Mouse (Mus musculus): ENCODE data around the gene Gm11756.
"Not testable (repeated sequence)": the region's sequence is repeated elsewhere in the genome, so short reads cannot be mapped to it uniquely, and the experiment has no call there.

The Gm11756 gene

GRCm38 (mm10) chr4:73920660-73921059 is at the start of gene Gm11756:
Gm11756 (minus strand) TSS chr4:73920760.
- not testable (repeated sequence) for DNase-seq (ENCODE audit: low read depth, low spot score)

DNA sequence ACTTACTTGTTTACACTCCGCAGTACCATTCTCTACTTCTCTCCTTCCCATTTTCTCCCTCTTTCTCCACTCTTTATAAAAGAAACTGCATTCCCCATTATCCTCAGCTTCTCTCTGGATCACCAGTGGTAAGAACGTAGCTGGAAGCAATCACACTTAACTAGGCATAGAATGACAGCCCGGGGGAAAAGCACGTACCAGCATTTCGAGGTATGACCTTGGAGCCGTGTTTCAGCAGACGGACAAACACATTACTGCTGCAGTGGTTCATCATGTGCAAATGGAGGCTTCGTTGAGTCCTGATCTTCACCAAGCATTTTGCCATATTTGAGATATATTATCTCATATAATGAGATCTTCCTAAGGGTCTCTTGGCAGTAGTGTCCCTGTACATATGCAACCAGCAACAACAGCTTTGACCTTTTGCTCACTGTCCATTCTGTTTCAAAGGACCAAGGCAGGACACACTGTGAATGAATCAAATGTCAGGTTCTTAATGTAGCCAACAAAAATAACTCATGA is 29.9 kb upstream of the Gm11756 start, which contains the start of gene 2310002L09Rik:
2310002L09Rik (minus strand) TSS at position 472 of the 522 bp plus-strand sequence.
- no peak for DNase-seq (ENCODE audit: low read depth, low spot score)

DNA sequence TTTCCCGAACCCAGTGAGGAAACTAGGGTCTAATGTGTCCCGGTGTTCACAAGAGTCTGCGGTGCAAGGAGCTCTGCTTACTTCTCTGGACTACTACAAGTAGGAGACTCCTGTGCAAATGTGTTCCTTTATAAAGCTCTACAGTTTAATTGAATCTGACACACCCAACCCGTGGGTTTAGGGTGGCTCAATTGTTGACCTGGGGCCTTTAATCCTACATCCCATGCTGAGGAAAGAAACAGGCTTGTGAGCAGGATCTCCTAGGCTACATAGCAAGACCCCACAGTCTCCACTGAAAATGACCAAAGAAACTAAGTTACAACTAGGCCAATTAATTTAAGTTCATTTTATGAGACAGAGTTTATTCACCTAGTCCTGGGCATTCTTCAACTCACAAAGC is 14.7 kb downstream of the Gm11756 start, which contains the start of gene Gm13871:
Gm13871 (minus strand) TSS at position 101 of the 400 bp plus-strand sequence.
- DNase-seq (ENCODE audit: low read depth, low spot score) = not testable (repeated sequence)

GRCm38 (mm10) chr4:73891012-73891411 is 29.5 kb downstream of the Gm11756 start, which contains the start of gene Gm11757:
Gm11757 (minus strand) TSS chr4:73891112.
- not testable (repeated sequence) for DNase-seq (ENCODE audit: low read depth, low spot score)

- not testable (repeated sequence) for DNase-seq (ENCODE audit: low read depth, low spot score)
Measured at GRCm38 (mm10) chr4:73876166-73876565, 44.4 kb downstream of the Gm11756 start, which contains the start of gene Gm11758. Gm11758 (minus strand) TSS chr4:73876266.
